Mouse (Mus musculus): Measurements from ENCODE around the gene Mmab. TPM values are rescaled to one million over a fixed set of nuclear protein-coding genes. Genes with fewer than 3 reads are reported as not detected.
A peak's percentile ranks its signal among the peaks of the same experiment; 100 is the strongest.

The Mmab gene
- polyA plus RNA-seq, 1 experiment, result 18.7 TPM

DNA sequence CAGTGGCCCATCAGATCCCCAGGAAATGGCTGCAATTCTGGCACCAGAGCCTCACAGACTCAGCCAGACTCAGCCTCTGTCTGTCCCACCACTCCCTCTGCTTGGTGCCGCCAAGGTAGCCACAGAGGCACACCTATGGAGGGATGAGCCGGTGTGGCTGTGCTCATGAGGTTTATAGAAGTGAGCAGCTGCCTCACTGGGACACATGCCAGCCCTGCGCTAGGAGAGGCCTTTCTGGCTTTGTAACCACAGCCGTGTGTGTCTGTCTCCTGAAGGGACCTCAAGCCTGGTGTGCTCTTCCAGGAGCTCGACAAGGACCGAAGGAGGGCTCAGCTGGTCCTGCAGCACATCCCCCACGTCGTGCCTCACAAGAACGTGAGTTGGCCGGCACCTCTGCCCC, 36.6 kb downstream of the Mmab start:
- no peaks in the 10 kb centered on the region for H3K27me3 ChIP-seq (replicated peaks; ENCODE audit: control insufficient read depth, insufficient read depth, low read length)
- WGBS, result 74% methylated on average over 10 of the region's 10 CpGs
- H3K36me3 ChIP-seq (ENCODE audit: control insufficient read depth, insufficient read depth, low read length), result no peaks in the 10 kb centered on the region; the same call in 1 of the 2 replicates
- no peaks in the 10 kb centered on the region for H3K4me1 ChIP-seq (ENCODE audit: control insufficient read depth, insufficient read depth, low read length)
- no peak overlapping the region for H3K4me3 ChIP-seq (ENCODE audit: insufficient read depth, low read depth, low read length)
- no peak for DNase-seq
- no peak overlapping the region for H3K27ac ChIP-seq (ENCODE audit: insufficient read depth, low read depth, low read length)
- TF ChIP-seq POLR2A (IDR thresholded peaks at IDR 0.05; ENCODE audit: low read depth, low read length) (no peak), CTCF (conservative IDR thresholded peaks at IDR 0.05; ENCODE audit: insufficient read depth, insufficient read length, low read depth, low read length) (no peak)

DNA sequence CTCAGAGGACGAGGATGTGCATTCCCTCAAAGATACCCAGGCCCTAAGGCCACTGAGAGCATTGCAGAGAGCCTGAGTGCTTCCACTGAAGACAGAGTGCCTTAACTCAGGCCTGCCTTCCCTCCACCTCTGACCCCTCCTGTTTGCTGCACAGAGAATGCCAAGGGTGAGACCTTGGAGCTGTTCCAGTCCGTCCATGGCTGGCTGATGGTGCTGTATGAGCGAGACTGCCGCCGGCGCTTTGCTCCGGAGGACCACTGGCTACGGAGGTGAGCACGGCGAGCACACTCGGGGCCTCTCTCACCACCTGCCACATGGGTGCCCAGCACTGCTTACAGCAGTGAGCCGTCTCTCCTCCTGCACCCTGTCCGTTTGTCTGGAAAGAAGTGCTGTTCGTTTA, 37.3 kb downstream of the Mmab start:
- no peak for TF ChIP-seq CTCF (conservative IDR thresholded peaks at IDR 0.05; ENCODE audit: insufficient read depth, insufficient read length, low read depth, low read length)
- no peak for TF ChIP-seq POLR2A (IDR thresholded peaks at IDR 0.05; ENCODE audit: low read depth, low read length)
- no peak overlapping the region for H3K27ac ChIP-seq (ENCODE audit: insufficient read depth, low read depth, low read length)
- no peaks in the 10 kb centered on the region for H3K27me3 ChIP-seq (replicated peaks; ENCODE audit: control insufficient read depth, insufficient read depth, low read length)
- no peaks in the 10 kb centered on the region for H3K4me1 ChIP-seq (ENCODE audit: control insufficient read depth, insufficient read depth, low read length)
- 86% methylated on average over 14 of the region's 14 CpGs for WGBS
- H3K4me3 ChIP-seq (ENCODE audit: insufficient read depth, low read depth, low read length), result no peak overlapping the region
- no peaks in the 10 kb centered on the region; the same call in 1 of the 2 replicates for H3K36me3 ChIP-seq (ENCODE audit: control insufficient read depth, insufficient read depth, low read length)
- no peak for DNase-seq

DNA sequence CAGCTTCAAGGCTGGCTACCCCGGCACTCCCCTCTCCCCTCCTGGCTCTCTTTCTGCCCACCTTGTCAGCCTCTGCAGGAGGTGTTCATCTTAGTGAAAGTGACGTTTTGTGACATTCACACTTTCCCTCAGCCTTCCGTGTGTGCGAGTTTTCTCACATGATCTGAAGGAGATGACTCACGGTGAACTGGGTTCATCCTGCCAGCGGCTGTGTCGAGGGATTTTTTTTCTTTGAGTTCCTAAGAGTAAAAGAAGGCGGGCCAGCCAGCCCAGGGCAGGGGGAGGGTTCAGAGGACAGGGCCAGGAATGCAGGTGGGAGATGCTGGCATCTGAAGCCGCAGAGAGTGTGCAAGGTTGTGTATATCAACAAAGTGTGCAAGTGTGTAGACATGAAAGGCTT, 50.7 kb downstream of the Mmab start:
- TF ChIP-seq CTCF (conservative IDR thresholded peaks at IDR 0.05; ENCODE audit: insufficient read depth, insufficient read length, low read depth, low read length) (no peak), POLR2A (IDR thresholded peaks at IDR 0.05; ENCODE audit: low read depth, low read length) (no peak)

DNA sequence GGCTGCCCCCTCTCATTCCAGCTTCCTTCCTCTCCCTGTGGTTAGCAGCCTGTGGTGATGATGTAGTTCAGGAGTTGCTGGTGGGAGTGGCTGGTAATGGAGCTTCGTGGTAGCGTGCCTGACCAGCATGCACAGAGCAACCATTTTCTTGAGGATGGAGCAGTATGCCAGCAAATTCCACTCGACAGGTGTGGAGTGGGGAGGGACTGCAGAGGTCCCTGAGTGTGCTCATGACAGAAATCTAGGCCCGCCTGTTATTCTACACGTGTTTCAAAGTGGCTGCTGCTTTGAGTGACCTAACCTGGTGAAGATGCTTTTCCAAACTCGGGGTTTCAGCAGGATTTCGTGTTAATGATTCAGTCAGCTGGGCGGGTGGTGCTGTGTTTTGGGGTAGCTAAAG, 59.4 kb downstream of the Mmab start:
- Histone ChIP-seq H3K4me3 (ENCODE audit: insufficient read depth, low read depth, low read length) (no peak overlapping the region), H3K27ac (ENCODE audit: insufficient read depth, low read depth, low read length) (no peak overlapping the region), H3K36me3 (ENCODE audit: control insufficient read depth, insufficient read depth, low read length) (no peaks in the 10 kb centered on the region; the same call in 1 of the 2 replicates), H3K4me1 (ENCODE audit: control insufficient read depth, insufficient read depth, low read length) (peaks cover 9% of the 10 kb centered on the region), H3K27me3 (replicated peaks; ENCODE audit: control insufficient read depth, insufficient read depth, low read length) (no peaks in the 10 kb centered on the region)
- TF ChIP-seq POLR2A (IDR thresholded peaks at IDR 0.05; ENCODE audit: low read depth, low read length) (no peak), CTCF (conservative IDR thresholded peaks at IDR 0.05; ENCODE audit: insufficient read depth, insufficient read length, low read depth, low read length) (no peak)
- no peak for DNase-seq
- 85% methylated on average over 8 of the region's 8 CpGs for WGBS

More for the DNA sequence above, 50.7 kb downstream of the Mmab start:
- 53% methylated on average over 9 of the region's 9 CpGs for WGBS
- H3K36me3 ChIP-seq (ENCODE audit: control insufficient read depth, insufficient read depth, low read length), result no peaks in the 10 kb centered on the region
- no peak for DNase-seq
- H3K4me1 ChIP-seq (ENCODE audit: control insufficient read depth, insufficient read depth, low read length), result no peaks in the 10 kb centered on the region
- H3K27ac ChIP-seq (ENCODE audit: insufficient read depth, low read depth, low read length), result no peak overlapping the region
- H3K27me3 ChIP-seq (replicated peaks; ENCODE audit: control insufficient read depth, insufficient read depth, low read length), result no peaks in the 10 kb centered on the region
- no peak overlapping the region for H3K4me3 ChIP-seq (ENCODE audit: insufficient read depth, low read depth, low read length)

DNA sequence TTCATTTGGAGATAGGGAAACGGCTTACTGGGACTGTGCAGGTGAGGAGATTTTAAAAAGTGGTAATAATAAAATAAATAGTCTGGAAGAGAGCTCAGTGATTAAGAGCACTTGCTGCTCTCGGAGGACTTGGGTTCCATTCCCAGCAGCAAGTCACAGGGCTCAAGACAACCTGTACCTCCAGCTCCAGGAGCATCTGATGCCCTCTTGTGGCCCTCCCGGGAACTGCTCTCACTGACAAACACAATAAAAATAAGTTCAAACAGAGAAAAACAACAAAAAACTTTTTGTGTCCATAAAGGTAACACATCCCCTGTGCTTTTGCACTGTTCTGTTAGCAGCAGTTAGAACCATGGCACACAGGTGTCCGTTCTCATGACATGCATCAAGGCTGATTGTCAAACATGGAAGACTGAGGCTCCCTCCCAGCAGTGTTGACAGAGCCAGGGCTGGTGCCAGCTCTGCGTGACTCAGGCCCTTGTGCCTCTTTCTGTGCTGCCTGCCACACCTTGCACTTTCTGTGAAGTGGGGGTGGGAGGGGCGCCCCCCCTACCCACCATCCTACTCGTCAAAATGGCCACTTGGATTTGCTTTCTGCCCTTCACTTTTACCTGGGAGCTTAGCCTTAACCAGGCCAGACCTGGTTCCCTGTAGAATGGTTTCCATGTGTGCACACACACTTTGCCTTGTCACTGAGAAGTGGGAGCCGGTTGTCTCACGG, 60.5 kb downstream of the Mmab start:
- Histone ChIP-seq H3K36me3 (ENCODE audit: control insufficient read depth, insufficient read depth, low read length) (no peaks in the 10 kb centered on the region; the same call in 1 of the 2 replicates), H3K4me3 (ENCODE audit: insufficient read depth, low read depth, low read length) (no peak overlapping the region), H3K27ac (ENCODE audit: insufficient read depth, low read depth, low read length) (no peak overlapping the region), H3K4me1 (ENCODE audit: control insufficient read depth, insufficient read depth, low read length) (peaks cover 9% of the 10 kb centered on the region), H3K27me3 (replicated peaks; ENCODE audit: control insufficient read depth, insufficient read depth, low read length) (no peaks in the 10 kb centered on the region)
- TF ChIP-seq POLR2A (IDR thresholded peaks at IDR 0.05; ENCODE audit: low read depth, low read length), result no peak
- TF ChIP-seq CTCF (conservative IDR thresholded peaks at IDR 0.05; ENCODE audit: insufficient read depth, insufficient read length, low read depth, low read length), result peak; percentile 68
- 81% methylated on average over 9 of the region's 9 CpGs for WGBS
- DNase-seq, result peak; percentile 48

Other genes starting within 250 kb of the Mmab start
- not detected in 2 replicates for gene Foxn4, start 170.3 kb downstream of the Mmab start, polyA plus RNA-seq (2012; rRNA removed)
- gene Myo1h, start 154.9 kb downstream of the Mmab start, polyA plus RNA-seq (2012; rRNA removed), result 0.09 and 0.22 TPM in 2 replicates
- gene Kctd10, start 63.6 kb downstream of the Mmab start, polyA plus RNA-seq (2012; rRNA removed), result 63.5 and 63.8 TPM in 2 replicates
- 70.9 and 81.9 TPM in 2 replicates for gene Ube3b, start 63.5 kb downstream of the Mmab start, polyA plus RNA-seq (2012; rRNA removed)
- 25.2 and 27.0 TPM in 2 replicates for gene Mvk, start 209 bp upstream of the Mmab start, polyA plus RNA-seq (2012; rRNA removed)
- 4.9 and 5.5 TPM in 2 replicates for gene Fam222a, start 124.0 kb upstream of the Mmab start, polyA plus RNA-seq (2012; rRNA removed)
- gene Trpv4, start 214.4 kb upstream of the Mmab start, polyA plus RNA-seq (2012; rRNA removed), result 127 and 164 TPM in 2 replicates
- 89.1 and 95.7 TPM in 2 replicates for gene Gltp, start 246.9 kb upstream of the Mmab start, polyA plus RNA-seq (2012; rRNA removed)